Mouse (Mus musculus): ENCODE measurements around the gene Tbata.

GRCm38 (mm10) chr10:61124462-61124861 lies 47.3 kb upstream of the Tbata start:
- TF ChIP-seq CTCF (conservative IDR thresholded peaks at IDR 0.05; ENCODE audit: low read length) (no peak), POU5F1 (IDR thresholded peaks at IDR 0.05; ENCODE audit: borderline replicate concordance, low read length) (no peak)

Data from E14TG2a.4 (cell line).